Mouse (Mus musculus) embryonic fibroblast, embryonic 13.5 days (primary cell): Measurements from ENCODE around the gene Mkrn2os.

ENCODE experiments used
- CTCF ChIP-seq: IDR thresholded peaks from 2 replicates; pipeline ENCODE4 v1.5.1; 2011; ENCODE audit warnings: mild to moderate bottlenecking, control low read depth, low read length, moderate library complexity, borderline replicate concordance; ENCODE audit not compliant: insufficient read depth
- POLR2A ChIP-seq: IDR thresholded peaks from 2 replicates; pipeline ENCODE4 v1.6.1; 2011; ENCODE audit warnings: low read depth, mild to moderate bottlenecking, control low read depth, low read length, moderate library complexity

DNA sequence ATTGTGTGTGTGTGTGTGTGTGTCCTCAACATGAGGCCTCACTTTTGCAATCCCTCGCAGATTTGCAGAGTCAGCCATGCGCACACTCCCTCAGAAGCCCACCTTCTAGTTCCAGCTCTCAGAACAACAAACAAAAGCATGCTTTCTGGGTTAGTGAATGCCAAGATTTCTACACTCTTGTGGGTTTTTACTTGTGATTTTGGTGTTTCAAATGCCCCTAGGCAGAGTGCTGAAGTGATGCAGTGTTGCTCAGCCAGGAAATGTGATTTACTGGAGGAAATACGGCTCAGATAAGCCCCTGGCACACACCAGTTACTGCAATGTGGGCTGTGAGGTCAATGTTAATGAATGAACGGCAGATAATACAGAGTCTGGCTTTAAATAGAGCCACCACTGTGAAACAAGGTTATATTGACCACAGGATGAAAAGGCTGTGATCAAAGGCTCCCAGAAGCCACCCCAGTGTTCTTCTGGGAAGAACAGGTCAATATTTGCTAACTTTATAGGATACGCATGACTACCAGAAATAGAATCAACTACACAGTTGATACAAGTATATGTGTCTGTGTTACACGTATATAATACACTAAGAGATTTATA, 50.6 kb downstream of the Mkrn2os start:
- TF ChIP-seq POLR2A (no peak), CTCF (no peak)
